Mouse (Mus musculus): ENCODE measurements around the gene Smco4.

DNA sequence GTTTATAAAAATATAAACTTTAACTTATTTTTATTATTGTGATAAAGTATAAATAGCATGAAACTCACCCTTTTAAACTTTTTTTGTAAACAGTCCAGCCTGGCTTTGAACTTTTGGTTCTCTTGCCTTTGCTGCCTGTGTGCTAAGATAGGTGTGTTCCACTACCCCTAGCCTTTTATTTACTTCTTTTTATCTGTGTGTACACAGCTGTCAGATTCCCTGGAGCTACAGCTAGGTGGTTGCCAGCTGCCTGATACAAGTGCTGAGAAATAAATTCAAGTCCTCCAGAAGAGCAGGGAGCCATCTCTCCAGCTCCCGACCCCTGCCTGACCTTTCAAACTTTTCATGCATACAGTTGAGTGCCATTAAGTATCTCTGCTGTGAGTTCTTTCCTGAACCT, 12.1 kb downstream of the Smco4 start:
- TF ChIP-seq MAFK (IDR thresholded peaks at IDR 0.05; ENCODE audit: borderline replicate concordance, low read depth, low read length): no peak
- no peak for TF ChIP-seq CTCF (IDR thresholded peaks at IDR 0.05 in 2 of 3, conservative IDR thresholded peaks at IDR 0.05 in 1 of 3; ENCODE audit: control insufficient read depth in 1 of 3, insufficient read depth in 1 of 3, low read depth in 2 of 3, low read length in 3 of 3, poor library complexity in 1 of 3, severe bottlenecking in 1 of 3)
- no peak for TF ChIP-seq TBP (IDR thresholded peaks at IDR 0.05; ENCODE audit: low read depth, low read length)
- TF ChIP-seq POLR2A (IDR thresholded peaks at IDR 0.05; ENCODE audit: control insufficient read depth in 1 of 2, insufficient read depth in 1 of 2, low read depth in 1 of 2, low read length in 2 of 2, poor library complexity in 1 of 2): no peak
- no peak for TF ChIP-seq BHLHE40 (IDR thresholded peaks at IDR 0.05; ENCODE audit: borderline replicate concordance, low read depth, low read length)
- TF ChIP-seq USF1 (IDR thresholded peaks at IDR 0.05; ENCODE audit: low read depth, low read length): no peak
- TF ChIP-seq POLR2AphosphoS5 (IDR thresholded peaks at IDR 0.05; ENCODE audit: borderline replicate concordance, low read depth, low read length): no peak
- TF ChIP-seq GATA1 (IDR thresholded peaks at IDR 0.05; ENCODE audit: low read depth, low read length): no peak
- no peak for TF ChIP-seq UBTF (IDR thresholded peaks at IDR 0.05; ENCODE audit: borderline replicate concordance, insufficient read depth, low read depth, low read length)
- no peak for TF ChIP-seq SIN3A (IDR thresholded peaks at IDR 0.05; ENCODE audit: low read length)
- TF ChIP-seq ZMIZ1 (IDR thresholded peaks at IDR 0.05; ENCODE audit: low read depth, low read length): no peak

Measured in MEL (cell line).